Mouse (Mus musculus) midbrain, embryonic 16.5 days (tissue): ENCODE measurements around the gene Stxbp6. TPM values are rescaled to one million over a fixed set of nuclear protein-coding genes. Genes with fewer than 3 reads are reported as not detected.

ENCODE experiments used
- ATAC-seq: fragments of 200-750 bp; cut with Nextera tagmentation; 2 replicates; pipeline ENCODE4 v1.8.0; 2017; ENCODE audit warnings: moderate TSS enrichment
- H3K27ac ChIP-seq: fragments of 300-500 bp; sonication (generic); 2 replicates; pipeline ENCODE4 v1.5.1; 2014; ENCODE audit warnings: mild to moderate bottlenecking, low read length, mixed read lengths
- H3K27me3 ChIP-seq: fragments of 300-500 bp; sonication (generic); 2 replicates; pipeline ENCODE4 v1.6.1; 2014; ENCODE audit warnings: low read depth, low read length, mixed read lengths; ENCODE audit not compliant: control insufficient read depth, insufficient read depth
- H3K36me3 ChIP-seq: fragments of 300-500 bp; sonication (generic); 2 replicates; pipeline ENCODE4 v1.6.1; 2014; ENCODE audit warnings: mild to moderate bottlenecking, low read length, moderate library complexity, mixed read lengths; ENCODE audit not compliant: control insufficient read depth, insufficient read depth
- H3K4me1 ChIP-seq: fragments of 300-500 bp; sonication (generic); 2 replicates; pipeline ENCODE4 v1.6.1; 2014; ENCODE audit warnings: mild to moderate bottlenecking, low read length, mixed read lengths; ENCODE audit not compliant: control insufficient read depth, insufficient read depth
- H3K4me2 ChIP-seq: fragments of 300-500 bp; sonication (generic); 2 replicates; pipeline ENCODE4 v1.6.1; 2014; ENCODE audit warnings: mild to moderate bottlenecking, low read length, mixed read lengths
- H3K4me3 ChIP-seq: fragments of 300-500 bp; sonication (generic); 2 replicates; pipeline ENCODE4 v1.5.1; 2014; ENCODE audit warnings: low read depth, mild to moderate bottlenecking, low read length, moderate library complexity, mixed read lengths
- H3K9ac ChIP-seq: fragments of 300-500 bp; sonication (generic); 2 replicates; pipeline ENCODE4 v1.6.1; 2014; ENCODE audit warnings: low read depth, low read length, mixed read lengths
- H3K9me3 ChIP-seq: fragments of 300-500 bp; sonication (generic); replicated peaks from 2 replicates; pipeline ENCODE4 v1.6.1; 2014; ENCODE audit warnings: mild to moderate bottlenecking, low read length, mixed read lengths; ENCODE audit not compliant: control insufficient read depth, poor library complexity, severe bottlenecking
- WGBS: fragments of 180-500 bp; shearing (Covaris S2); extraction: QIAGEN DNeasy Blood & Tissue Kit; methylation state at CpG from one replicate; pipeline ENCODE4 v1.1.7; 2014; 5-methylcytosine and 5-hydroxymethylcytosine counted together
- polyA plus RNA-seq: library from polyadenylated mRNA; unstranded; fragments of >200 nt; fragmentation: Nextera tagmentation; extraction: Ambion mirVana; gene quantifications from 2 replicates; pipeline ENCODE4 v1.2.1, GENCODE M21; 2015

The Stxbp6 gene
- polyA plus RNA-seq, 1 experiment from 2014 or later, result 26.9 TPM

- H3K27ac ChIP-seq, result no peak overlapping the region
- H3K9ac ChIP-seq, result no peak overlapping the region
- H3K36me3 ChIP-seq, result no peaks in the 10 kb centered on the region
- H3K4me2 ChIP-seq, result peak overlapping the region; percentile 100; the same call in 1 of the 2 replicates
- WGBS, result 79% methylated on average over 11 of the region's 11 CpGs
- no peak overlapping the region for H3K4me3 ChIP-seq
- no peak for ATAC-seq
- H3K9me3 ChIP-seq, result no peaks in the 10 kb centered on the region
- H3K4me1 ChIP-seq, result peaks cover 7% of the 10 kb centered on the region
- no peaks in the 10 kb centered on the region for H3K27me3 ChIP-seq
These were observed 1.1 kb upstream of the Stxbp6 start for GRCm38 (mm10) chr12:45075631-45076030.

DNA sequence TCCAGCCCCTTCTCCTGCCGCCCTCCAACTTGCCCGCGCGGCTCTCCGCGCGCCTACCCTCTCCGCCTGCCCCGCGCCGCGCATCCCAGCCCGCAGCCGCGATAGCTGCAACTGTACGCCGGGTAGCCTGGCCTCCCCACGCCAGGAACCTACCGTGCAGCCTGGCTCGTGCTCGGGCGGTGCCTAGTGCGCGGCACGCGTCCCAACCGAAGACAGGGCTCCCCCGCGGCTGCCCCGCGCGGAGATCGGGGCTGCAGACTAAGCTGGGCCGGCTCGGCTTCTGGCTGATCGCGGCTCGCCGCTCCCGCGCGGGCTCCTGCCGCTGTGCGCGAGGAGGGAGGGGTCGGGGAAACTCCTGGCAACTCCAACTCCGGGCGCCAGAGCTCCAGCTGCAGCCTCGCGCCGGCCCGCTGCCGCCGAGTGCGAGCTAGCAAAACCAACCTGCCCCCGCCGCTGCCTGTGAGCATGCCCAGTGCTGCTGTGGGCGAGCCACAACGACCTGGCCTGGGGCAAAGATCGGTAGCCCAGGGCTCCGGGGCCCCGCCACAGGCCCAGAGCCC, 387 bp downstream of the Stxbp6 start:
- WGBS, result under 1% methylated on average over 61 of the region's 62 CpGs
- Histone ChIP-seq H3K36me3 (no peaks in the 10 kb centered on the region), H3K9ac (peak overlapping the region; percentile 82), H3K9me3 (no peaks in the 10 kb centered on the region), H3K27me3 (no peaks in the 10 kb centered on the region), H3K4me1 (peaks cover 7% of the 10 kb centered on the region), H3K27ac (peak overlapping the region; percentile 76), H3K4me3 (peak overlapping the region; percentile 88), H3K4me2 (peak overlapping the region; percentile 100)
- ATAC-seq, result peak; percentile 93

DNA sequence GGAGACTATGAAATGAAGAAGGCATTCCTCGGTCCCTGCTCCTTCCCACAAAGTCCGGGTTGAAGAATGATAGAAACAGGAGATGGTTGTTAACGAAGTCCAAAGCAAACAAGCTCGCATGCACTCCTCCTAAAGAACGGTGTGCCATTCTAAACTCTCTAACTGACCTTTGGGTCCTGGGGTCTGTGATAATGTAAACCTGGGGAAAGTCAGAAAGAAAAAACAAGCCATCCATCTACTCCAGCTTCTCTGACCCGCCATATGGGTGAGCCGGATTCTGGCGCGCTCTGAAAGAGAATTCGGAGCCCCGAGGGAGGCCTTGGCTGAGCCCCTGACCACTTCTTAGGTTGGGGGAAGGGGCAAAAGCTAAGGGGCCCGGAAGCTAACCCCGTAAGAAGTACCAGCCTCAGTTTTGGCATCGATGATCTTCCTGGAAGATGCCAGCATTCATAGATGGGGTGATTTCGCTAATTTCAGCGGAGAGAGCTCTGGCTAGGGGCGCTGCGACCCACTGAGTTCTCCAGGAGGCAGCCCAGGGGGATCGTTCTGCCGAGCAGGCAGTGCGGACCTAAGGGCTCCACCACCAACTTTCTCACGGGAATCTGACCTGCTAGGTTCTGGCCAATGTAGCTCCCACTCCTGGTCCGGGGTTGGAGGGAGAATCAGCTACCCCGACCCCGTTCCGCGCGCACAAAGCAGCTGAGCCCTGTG, 1.0 kb downstream of the Stxbp6 start:
- H3K4me2 ChIP-seq, result peak overlapping the region; percentile 100
- under 1% methylated on average over 28 of the region's 28 CpGs for WGBS
- H3K9me3 ChIP-seq, result no peaks in the 10 kb centered on the region
- H3K9ac ChIP-seq, result peak overlapping the region; percentile 82
- no peaks in the 10 kb centered on the region for H3K36me3 ChIP-seq
- H3K27ac ChIP-seq, result peak overlapping the region; percentile 76
- H3K4me3 ChIP-seq, result peak overlapping the region; percentile 88
- H3K4me1 ChIP-seq, result peaks cover 7% of the 10 kb centered on the region
- no peaks in the 10 kb centered on the region for H3K27me3 ChIP-seq
- peak; percentile 23; the same call in 1 of the 2 replicates for ATAC-seq

- Histone ChIP-seq H3K36me3 (no peaks in the 10 kb centered on the region), H3K4me2 (peak overlapping the region; percentile 100; the same call in 1 of the 2 replicates), H3K4me1 (peaks cover 10% of the 10 kb centered on the region), H3K4me3 (no peak overlapping the region), H3K27me3 (no peaks in the 10 kb centered on the region), H3K9ac (no peak overlapping the region), H3K9me3 (no peaks in the 10 kb centered on the region), H3K27ac (no peak overlapping the region)
- ATAC-seq, result no peak
- 41% methylated on average over 3 of the region's 3 CpGs for WGBS
These were observed 2.3 kb downstream of the Stxbp6 start for GRCm38 (mm10) chr12:45072185-45072584.

DNA sequence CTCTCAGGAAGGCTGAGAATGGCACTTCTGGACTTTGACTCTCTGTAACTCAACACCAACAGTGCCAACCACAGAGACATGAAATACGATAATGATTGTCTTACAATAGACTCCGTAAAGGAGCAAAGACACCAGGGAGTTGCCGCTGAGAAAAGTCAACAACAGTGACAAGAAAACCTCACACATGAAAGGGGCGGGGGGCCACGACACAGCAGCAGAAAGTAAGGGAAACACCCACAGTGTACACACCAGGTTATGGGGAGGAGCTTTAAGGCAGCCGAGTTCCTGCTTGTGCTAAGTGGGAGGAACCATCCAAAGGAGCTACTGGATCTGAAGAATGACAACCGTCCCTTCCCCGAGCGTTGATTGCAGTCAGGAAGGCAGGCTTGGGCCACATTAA, 4.3 kb downstream of the Stxbp6 start:
- Histone ChIP-seq H3K4me3 (no peak overlapping the region), H3K9ac (no peak overlapping the region), H3K4me2 (no peak overlapping the region), H3K36me3 (no peaks in the 10 kb centered on the region), H3K9me3 (no peaks in the 10 kb centered on the region), H3K4me1 (peaks cover 12% of the 10 kb centered on the region), H3K27me3 (no peaks in the 10 kb centered on the region), H3K27ac (no peak overlapping the region)
- 63% methylated on average over 9 of the region's 9 CpGs for WGBS
- no peak for ATAC-seq

- no peak overlapping the region for H3K4me3 ChIP-seq
- WGBS, result 88% methylated on average over 6 of the region's 6 CpGs
- peaks cover 8% of the 10 kb centered on the region for H3K4me1 ChIP-seq
- no peaks in the 10 kb centered on the region for H3K9me3 ChIP-seq
- H3K27ac ChIP-seq, result no peak overlapping the region
- ATAC-seq, result no peak
- no peak overlapping the region for H3K9ac ChIP-seq
- no peak overlapping the region for H3K4me2 ChIP-seq
- no peaks in the 10 kb centered on the region for H3K36me3 ChIP-seq
- H3K27me3 ChIP-seq, result no peaks in the 10 kb centered on the region
These were observed 6.3 kb downstream of the Stxbp6 start for GRCm38 (mm10) chr12:45068145-45068754.

DNA sequence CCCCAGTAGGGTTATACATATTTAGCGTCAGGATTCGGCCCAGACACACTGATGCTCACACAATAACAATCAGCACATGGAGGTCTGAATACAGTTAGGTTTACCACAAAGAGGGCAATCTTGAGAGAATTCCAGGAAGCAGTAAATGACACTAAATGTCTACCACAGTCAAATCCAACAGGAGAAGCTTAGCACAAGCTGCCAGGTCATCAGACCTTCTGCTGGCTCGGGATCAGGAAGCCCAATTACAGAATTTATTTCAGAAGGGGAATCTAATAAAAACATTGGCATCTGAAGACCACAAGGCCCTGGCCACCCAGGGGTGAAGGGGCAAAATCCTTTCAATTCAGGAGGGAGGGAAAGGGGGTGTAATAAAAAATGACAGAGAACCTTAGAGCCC, 6.8 kb downstream of the Stxbp6 start:
- ATAC-seq, result no peak
- Histone ChIP-seq H3K4me3 (no peak overlapping the region), H3K4me2 (peak overlapping the region; percentile 25), H3K9me3 (no peaks in the 10 kb centered on the region), H3K27ac (no peak overlapping the region), H3K4me1 (peaks cover 7% of the 10 kb centered on the region), H3K9ac (no peak overlapping the region), H3K27me3 (no peaks in the 10 kb centered on the region), H3K36me3 (no peaks in the 10 kb centered on the region)
- WGBS, result 30% methylated on average over 3 of the region's 3 CpGs

GRCm38 (mm10) chr12:45067047-45067685, 7.3 kb downstream of the Stxbp6 start:
- Histone ChIP-seq H3K27ac (no peak overlapping the region), H3K27me3 (no peaks in the 10 kb centered on the region), H3K36me3 (no peaks in the 10 kb centered on the region), H3K9me3 (no peaks in the 10 kb centered on the region), H3K4me1 (peaks cover 7% of the 10 kb centered on the region), H3K4me3 (no peak overlapping the region), H3K9ac (no peak overlapping the region), H3K4me2 (peak overlapping the region; percentile 25)
- peak; percentile 60 for ATAC-seq
- WGBS, result 30% methylated on average over 11 of the region's 11 CpGs

DNA sequence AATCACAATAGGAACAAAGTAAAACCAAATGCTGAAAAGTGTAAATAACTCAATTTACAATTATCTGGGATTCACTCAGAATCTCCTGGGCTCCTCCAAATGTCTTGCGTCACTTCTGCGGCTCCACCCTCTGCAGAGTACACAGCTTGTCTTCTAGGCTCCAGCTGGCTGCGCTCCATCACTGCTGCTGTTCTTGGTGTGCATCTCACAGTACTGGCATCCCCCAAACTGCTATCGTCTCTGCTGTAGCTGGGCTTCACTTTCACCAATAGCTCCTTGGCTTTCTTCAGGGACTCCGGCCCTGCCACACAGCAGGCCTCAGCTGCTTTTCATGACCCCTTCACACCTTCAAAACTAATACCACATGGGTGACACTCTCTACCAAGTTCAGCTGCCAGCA, 10.9 kb downstream of the Stxbp6 start:
- H3K27me3 ChIP-seq, result no peaks in the 10 kb centered on the region
- no peaks in the 10 kb centered on the region for H3K9me3 ChIP-seq
- H3K4me2 ChIP-seq, result no peak overlapping the region
- H3K4me1 ChIP-seq, result peaks cover 7% of the 10 kb centered on the region
- no peak for ATAC-seq
- 96% methylated on average over 5 of the region's 5 CpGs for WGBS
- no peak overlapping the region for H3K9ac ChIP-seq
- no peak overlapping the region for H3K4me3 ChIP-seq
- no peak overlapping the region for H3K27ac ChIP-seq
- H3K36me3 ChIP-seq, result no peaks in the 10 kb centered on the region
